Mouse (Mus musculus): ENCODE measurements around the gene Adgra3. TPM values are rescaled to one million over a fixed set of nuclear protein-coding genes. Genes with fewer than 3 reads are reported as not detected.
A peak's percentile ranks its signal among the peaks of the same experiment; 100 is the strongest.

The Adgra3 gene
- polyA plus RNA-seq, 1 experiment from 2014 or later: 16.1 TPM

- Histone ChIP-seq H3K4me3 (no peak overlapping the region), H3K9me3 (no peaks in the 10 kb centered on the region), H3K9ac (no peak overlapping the region), H3K36me3 (peaks cover 22% of the 10 kb centered on the region), H3K4me2 (no peak overlapping the region), H3K27me3 (no peaks in the 10 kb centered on the region), H3K4me1 (replicated peaks) (no peaks in the 10 kb centered on the region), H3K27ac (replicated peaks) (no peak overlapping the region)
- ATAC-seq (ENCODE audit: low FRiP score, low read depth): peak; percentile 82
- 84% methylated on average over 20 of the region's 20 CpGs for WGBS
These were observed 97.1 kb downstream of the Adgra3 start for GRCm38 (mm10) chr5:49961478-49962431.

DNA sequence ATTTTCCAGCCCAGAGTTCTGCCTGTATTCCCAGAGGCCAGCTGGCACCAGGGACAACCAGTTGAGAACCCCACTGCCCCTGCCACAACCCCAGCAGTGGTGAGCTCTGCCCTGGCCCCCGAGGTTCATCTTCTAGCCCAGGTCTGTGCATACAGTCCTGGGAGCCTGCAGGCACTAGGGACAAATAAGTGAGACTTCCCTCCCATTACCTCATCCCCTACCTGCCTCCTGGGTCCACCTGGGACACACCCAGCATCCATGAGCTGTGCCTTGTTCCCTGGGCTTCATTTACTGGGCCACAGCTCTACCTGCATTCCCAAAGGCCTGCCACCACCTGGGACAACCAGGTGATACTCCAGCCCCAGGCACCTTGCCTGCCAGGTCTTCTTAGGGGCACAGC is 122.5 kb downstream of the Adgra3 start:
- WGBS: 76% methylated on average over 1 of the region's 1 CpGs
- ATAC-seq (ENCODE audit: low FRiP score, low read depth): no peak

GRCm38 (mm10) chr5:49924712-49925111 is 134.1 kb downstream of the Adgra3 start:
- Histone ChIP-seq H3K4me2 (no peak overlapping the region), H3K9ac (no peak overlapping the region), H3K36me3 (no peaks in the 10 kb centered on the region), H3K9me3 (no peaks in the 10 kb centered on the region), H3K4me1 (replicated peaks) (no peaks in the 10 kb centered on the region), H3K27ac (replicated peaks) (no peak overlapping the region), H3K27me3 (no peaks in the 10 kb centered on the region), H3K4me3 (no peak overlapping the region)
- ATAC-seq (ENCODE audit: low FRiP score, low read depth): no peak

More for the DNA sequence above, 122.5 kb downstream of the Adgra3 start:
- Histone ChIP-seq H3K4me1 (replicated peaks) (no peaks in the 10 kb centered on the region), H3K9me3 (no peaks in the 10 kb centered on the region), H3K27me3 (no peaks in the 10 kb centered on the region), H3K4me3 (no peak overlapping the region), H3K4me2 (no peak overlapping the region), H3K36me3 (no peaks in the 10 kb centered on the region), H3K9ac (no peak overlapping the region), H3K27ac (replicated peaks) (no peak overlapping the region)

DNA sequence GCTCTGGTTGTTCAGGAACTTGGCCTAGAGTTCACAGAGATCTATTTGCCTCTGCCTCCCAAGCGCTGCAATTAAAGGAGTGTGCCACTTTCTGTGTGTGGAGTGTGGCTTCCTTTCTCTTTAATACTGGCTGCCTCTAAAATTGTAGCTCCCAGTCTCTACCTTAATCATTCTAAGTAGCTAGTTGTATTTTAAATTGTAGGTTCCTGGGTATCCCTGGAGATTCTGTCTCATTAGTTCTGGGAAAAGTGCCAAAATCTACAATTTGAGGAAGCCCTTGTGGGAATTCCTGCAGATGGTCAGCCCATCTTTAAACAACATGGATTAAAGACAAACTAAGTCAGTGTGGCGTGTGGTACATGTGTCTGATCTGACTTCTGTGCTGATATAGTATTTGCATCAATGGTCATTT is 143.1 kb downstream of the Adgra3 start:
- no peak overlapping the region for H3K9ac ChIP-seq
- ATAC-seq (ENCODE audit: low FRiP score, low read depth): no peak
- H3K4me3 ChIP-seq: no peak overlapping the region
- WGBS: 50% methylated on average over 2 of the region's 2 CpGs
- H3K4me2 ChIP-seq: no peak overlapping the region
- H3K27me3 ChIP-seq: no peaks in the 10 kb centered on the region
- no peaks in the 10 kb centered on the region for H3K9me3 ChIP-seq
- H3K36me3 ChIP-seq: no peaks in the 10 kb centered on the region
- H3K27ac ChIP-seq (replicated peaks): no peak overlapping the region
- H3K4me1 ChIP-seq (replicated peaks): 0 out of 2 replicates have a peak, but pooled peaks cover 2% of the 10 kb centered on the region
